Mouse (Mus musculus) CD4-positive naive resting alpha-beta T cell, adult 76 days (primary cell): ENCODE results near the gene Krtap4-6. TPM values are rescaled to one million over a fixed set of nuclear protein-coding genes. Genes with fewer than 3 reads are reported as not detected.

ENCODE experiments used
- total RNA-seq: library from RNA; stranded (reverse); gene quantifications from one replicate; pipeline ENCODE4 v1.2.4, GENCODE M21; 2023

The Krtap4-6 gene
- total RNA-seq, result not detected

GRCm38 (mm10) chr11:99665860-99666259 is at the start of gene Krtap4-6:
Gene Krtap4-6 (minus strand): TSS chr11:99665960.

GRCm38 (mm10) chr11:99690463-99690862 is 24.7 kb upstream of the Krtap4-6 start, which contains the start of gene Gm14190:
Gene Gm14190 (minus strand): TSS chr11:99690740.

GRCm38 (mm10) chr11:99658467-99659010 is 7.2 kb downstream of the Krtap4-6 start, which contains the start of gene Gm11563:
Gene Gm11563 (minus strand): TSS chr11:99658960.

GRCm38 (mm10) chr11:99650136-99650535 is 15.6 kb downstream of the Krtap4-6 start, which contains the start of gene Gm11555:
Gene Gm11555 (minus strand): TSS chr11:99650236.

GRCm38 (mm10) chr11:99643635-99644139 is 22.1 kb downstream of the Krtap4-6 start, which contains the start of gene Krtap4-7:
Gene Krtap4-7 (minus strand): TSS chr11:99644089.

GRCm38 (mm10) chr11:99634653-99635134 is 31.1 kb downstream of the Krtap4-6 start, which contains the start of gene Krtap4-2:
Gene Krtap4-2 (minus strand): TSS chr11:99635084.

GRCm38 (mm10) chr11:99628138-99628537 is 37.6 kb downstream of the Krtap4-6 start, which contains the start of gene Krtap4-1:
Gene Krtap4-1 (minus strand): TSS chr11:99628238.

GRCm38 (mm10) chr11:99620335-99620734 is 45.4 kb downstream of the Krtap4-6 start, which contains the start of gene Gm11562:
Gene Gm11562 (minus strand): TSS chr11:99620435.

Other genes with a start within 250 kb of the Krtap4-6 start
- gene Krt12, start 243.7 kb downstream of the Krtap4-6 start, total RNA-seq, result not detected
- gene Krt20, start 227.8 kb downstream of the Krtap4-6 start, total RNA-seq, result not detected
- not detected for gene Krt23, start 172.8 kb downstream of the Krtap4-6 start, total RNA-seq
- not detected for gene Krt39, start 144.6 kb downstream of the Krtap4-6 start, total RNA-seq
- not detected for gene Krt40, start 122.8 kb downstream of the Krtap4-6 start, total RNA-seq
- gene Krtap3-3, start 115.1 kb downstream of the Krtap4-6 start, total RNA-seq, result not detected
- gene Krtap3-2, start 109.1 kb downstream of the Krtap4-6 start, total RNA-seq, result not detected
- not detected for gene Gm11939, start 106.5 kb downstream of the Krtap4-6 start, total RNA-seq
- not detected for gene Krtap3-1, start 99.3 kb downstream of the Krtap4-6 start, total RNA-seq
- not detected for gene Krtap1-5, start 84.9 kb downstream of the Krtap4-6 start, total RNA-seq
- gene Krtap1-4, start 82.3 kb downstream of the Krtap4-6 start, total RNA-seq, result not detected
- gene Krtap1-3, start 74.6 kb downstream of the Krtap4-6 start, total RNA-seq, result not detected
- gene Krtap9-3, start 67.9 kb downstream of the Krtap4-6 start, total RNA-seq, result not detected
- gene Gm11938, start 62.7 kb downstream of the Krtap4-6 start, total RNA-seq, result not detected
- not detected for gene Gm11937, start 55.8 kb downstream of the Krtap4-6 start, total RNA-seq
- gene Krtap2-4, start 51.1 kb downstream of the Krtap4-6 start, total RNA-seq, result not detected
- gene Gm11562, start 45.5 kb downstream of the Krtap4-6 start, total RNA-seq, result not detected
- not detected for gene Krtap4-1, start 37.7 kb downstream of the Krtap4-6 start, total RNA-seq
- not detected for gene Krtap4-2, start 30.9 kb downstream of the Krtap4-6 start, total RNA-seq
- gene Krtap4-7, start 21.9 kb downstream of the Krtap4-6 start, total RNA-seq, result not detected
- gene Gm11555, start 15.7 kb downstream of the Krtap4-6 start, total RNA-seq, result not detected
- not detected for gene Gm11563, start 7.0 kb downstream of the Krtap4-6 start, total RNA-seq
- gene Gm14190, start 24.8 kb upstream of the Krtap4-6 start, total RNA-seq, result not detected
- not detected for gene Gm14180, start 68.3 kb upstream of the Krtap4-6 start, total RNA-seq
- gene Gm11595, start 107.0 kb upstream of the Krtap4-6 start, total RNA-seq, result not detected
- not detected for gene Krtap4-8, start 114.7 kb upstream of the Krtap4-6 start, total RNA-seq
- gene Krtap4-9, start 119.2 kb upstream of the Krtap4-6 start, total RNA-seq, result not detected
- not detected for gene Gm11596, start 127.5 kb upstream of the Krtap4-6 start, total RNA-seq
- not detected for gene Gm11569, start 133.0 kb upstream of the Krtap4-6 start, total RNA-seq
- not detected for gene Gm11554, start 138.5 kb upstream of the Krtap4-6 start, total RNA-seq
- gene Krtap4-13, start 143.9 kb upstream of the Krtap4-6 start, total RNA-seq, result not detected
- not detected for gene Gm11564, start 149.7 kb upstream of the Krtap4-6 start, total RNA-seq
- gene 2300003K06Rik, start 172.1 kb upstream of the Krtap4-6 start, total RNA-seq, result not detected
- not detected for gene Krtap4-16, start 185.6 kb upstream of the Krtap4-6 start, total RNA-seq
- gene Gm11568, start 192.0 kb upstream of the Krtap4-6 start, total RNA-seq, result not detected
- not detected for gene Gm11559, start 198.5 kb upstream of the Krtap4-6 start, total RNA-seq
- not detected for gene Krtap9-1, start 207.4 kb upstream of the Krtap4-6 start, total RNA-seq
- gene Gm11567, start 213.2 kb upstream of the Krtap4-6 start, total RNA-seq, result not detected
- not detected for gene Krtap31-1, start 242.0 kb upstream of the Krtap4-6 start, total RNA-seq
- gene Gm11565, start 248.8 kb upstream of the Krtap4-6 start, total RNA-seq, result not detected